Mouse (Mus musculus) intestine, postnatal 0 days (tissue): ENCODE measurements at regions not wholly inside any gene's neighbourhood (a gene's known extent, or its start where the extent isn't known, plus 50 kb on each side); places are given as distances from the start of the nearest gene placed in this dataset.
"Not testable (repeated sequence)": the region's sequence is repeated elsewhere in the genome, so short reads cannot be mapped to it uniquely, and the experiment has no call there.

ENCODE experiments used
- ATAC-seq: fragments of 200-750 bp; cut with Nextera tagmentation; 2 replicates; pipeline ENCODE4 v1.8.0; 2017; ENCODE audit warnings: mild to moderate bottlenecking, moderate TSS enrichment, moderate library complexity
- H3K27ac ChIP-seq: fragments of 300-500 bp; sonication (generic); 2 replicates; pipeline ENCODE4 v1.5.1; 2014; ENCODE audit warnings: mild to moderate bottlenecking, low read depth, low read length, moderate library complexity
- H3K27me3 ChIP-seq: fragments of 300-500 bp; sonication (generic); replicated peaks from 2 replicates; pipeline ENCODE4 v1.6.1; 2014; ENCODE audit warnings: low read length, mixed read lengths; ENCODE audit not compliant: control insufficient read depth, insufficient read depth
- H3K36me3 ChIP-seq: fragments of 300-500 bp; sonication (generic); 2 replicates; pipeline ENCODE4 v1.6.1; 2014; ENCODE audit warnings: mild to moderate bottlenecking, moderate library complexity; ENCODE audit not compliant: control insufficient read depth, insufficient read depth
- H3K4me1 ChIP-seq: fragments of 300-500 bp; sonication (generic); replicated peaks from 2 replicates; pipeline ENCODE4 v1.6.1; 2014; ENCODE audit warnings: antibody characterized with exemption, low read length, mixed read lengths; ENCODE audit not compliant: control insufficient read depth, insufficient read depth
- H3K4me2 ChIP-seq: fragments of 300-500 bp; sonication (generic); replicated peaks from 2 replicates; pipeline ENCODE4 v1.6.1; 2014; ENCODE audit warnings: low read depth, mild to moderate bottlenecking, moderate library complexity
- H3K4me3 ChIP-seq: fragments of 300-500 bp; sonication (generic); 2 replicates; pipeline ENCODE4 v1.5.1; 2014; ENCODE audit warnings: low read depth, low read length
- H3K9ac ChIP-seq: fragments of 300-500 bp; sonication (generic); 2 replicates; pipeline ENCODE4 v1.6.1; 2014; ENCODE audit warnings: mild to moderate bottlenecking, low read depth, low read length
- H3K9me3 ChIP-seq: fragments of 300-500 bp; sonication (generic); 2 replicates; pipeline ENCODE4 v1.6.1; 2016; ENCODE audit warnings: mixed run types; ENCODE audit not compliant: control insufficient read depth
- CTCF ChIP-seq: sonication (generic); IDR thresholded peaks from 2 replicates; pipeline ENCODE4 v1.5.1; 2016; ENCODE audit warnings: low read depth, mild to moderate bottlenecking, control low read depth, antibody characterized with exemption, moderate library complexity
- WGBS: fragments of 180-500 bp; shearing (Covaris S2); extraction: QIAGEN DNeasy Blood & Tissue Kit; methylation state at CpG from one replicate; pipeline ENCODE4 v1.1.7; 2014; 5-methylcytosine and 5-hydroxymethylcytosine counted together

- not testable (repeated sequence) for H3K36me3 ChIP-seq, H3K9me3 ChIP-seq, H3K4me1 ChIP-seq, H3K27ac ChIP-seq, H3K27me3 ChIP-seq, ATAC-seq, H3K9ac ChIP-seq, H3K4me3 ChIP-seq, H3K4me2 ChIP-seq
- WGBS, result 74% methylated on average over 4 of the region's 4 CpGs
Observed at GRCm38 (mm10) chr8:20436956-20437355, 73.9 kb upstream of the Gm15319 start.

DNA sequence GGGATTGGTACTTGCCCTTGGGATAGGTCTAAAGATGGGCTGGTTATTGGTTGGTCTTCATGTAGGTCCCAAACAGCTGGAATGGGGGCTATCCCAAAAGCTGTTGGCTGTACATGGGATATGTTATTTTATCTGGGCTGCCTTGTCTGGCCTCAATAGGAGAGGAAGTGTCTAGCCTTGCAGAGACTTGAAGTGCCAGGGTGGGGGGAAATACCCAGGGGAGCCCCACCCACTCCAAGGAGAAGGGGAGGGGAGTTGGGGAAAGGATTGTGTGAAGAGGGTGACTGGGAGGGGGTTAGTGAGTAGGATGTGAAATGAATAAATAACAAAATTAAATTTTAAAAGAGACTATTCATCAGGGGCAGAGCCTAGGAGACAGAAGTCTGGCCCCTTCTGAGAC is 70.2 kb upstream of the Gm15319 start:
- not testable (repeated sequence) for H3K4me2 ChIP-seq, H3K27me3 ChIP-seq, ATAC-seq, H3K9ac ChIP-seq, H3K36me3 ChIP-seq, H3K27ac ChIP-seq, H3K4me3 ChIP-seq, H3K4me1 ChIP-seq, H3K9me3 ChIP-seq

GRCm38 (mm10) chr8:20429469-20429868 is 66.5 kb upstream of the Gm15319 start:
- not testable (repeated sequence) for H3K4me3 ChIP-seq, H3K4me1 ChIP-seq, H3K9ac ChIP-seq, H3K36me3 ChIP-seq, ATAC-seq, H3K27me3 ChIP-seq, H3K9me3 ChIP-seq, H3K27ac ChIP-seq, H3K4me2 ChIP-seq
- 97% methylated on average over 2 of the region's 4 CpGs for WGBS

DNA sequence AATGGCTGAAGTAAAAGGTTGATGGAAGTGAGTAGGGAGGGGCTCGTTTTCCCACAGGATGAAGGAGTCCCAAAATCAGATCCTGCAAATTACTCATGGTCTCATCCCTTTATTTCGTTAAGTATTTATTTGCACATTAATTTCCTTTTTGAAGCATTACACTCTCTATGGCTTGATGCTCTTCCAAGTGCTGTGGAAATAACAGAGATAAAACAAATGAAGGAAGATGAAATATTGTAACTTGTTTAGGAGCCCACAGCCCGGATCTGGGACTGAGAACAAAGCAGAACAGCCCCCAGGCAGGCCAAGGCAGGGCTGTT is 61.9 kb upstream of the Gm15319 start:
- H3K4me3 ChIP-seq, result peak overlapping the region; percentile 49
- ATAC-seq, H3K27ac ChIP-seq, H3K9ac ChIP-seq, H3K36me3 ChIP-seq, H3K27me3 ChIP-seq, H3K4me1 ChIP-seq, H3K9me3 ChIP-seq: not testable (repeated sequence)
- 0 out of 2 replicates have a peak overlapping the region, but pooled peaks have one; percentile 17 for H3K4me2 ChIP-seq
- 21% methylated on average over 3 of the region's 3 CpGs for WGBS

DNA sequence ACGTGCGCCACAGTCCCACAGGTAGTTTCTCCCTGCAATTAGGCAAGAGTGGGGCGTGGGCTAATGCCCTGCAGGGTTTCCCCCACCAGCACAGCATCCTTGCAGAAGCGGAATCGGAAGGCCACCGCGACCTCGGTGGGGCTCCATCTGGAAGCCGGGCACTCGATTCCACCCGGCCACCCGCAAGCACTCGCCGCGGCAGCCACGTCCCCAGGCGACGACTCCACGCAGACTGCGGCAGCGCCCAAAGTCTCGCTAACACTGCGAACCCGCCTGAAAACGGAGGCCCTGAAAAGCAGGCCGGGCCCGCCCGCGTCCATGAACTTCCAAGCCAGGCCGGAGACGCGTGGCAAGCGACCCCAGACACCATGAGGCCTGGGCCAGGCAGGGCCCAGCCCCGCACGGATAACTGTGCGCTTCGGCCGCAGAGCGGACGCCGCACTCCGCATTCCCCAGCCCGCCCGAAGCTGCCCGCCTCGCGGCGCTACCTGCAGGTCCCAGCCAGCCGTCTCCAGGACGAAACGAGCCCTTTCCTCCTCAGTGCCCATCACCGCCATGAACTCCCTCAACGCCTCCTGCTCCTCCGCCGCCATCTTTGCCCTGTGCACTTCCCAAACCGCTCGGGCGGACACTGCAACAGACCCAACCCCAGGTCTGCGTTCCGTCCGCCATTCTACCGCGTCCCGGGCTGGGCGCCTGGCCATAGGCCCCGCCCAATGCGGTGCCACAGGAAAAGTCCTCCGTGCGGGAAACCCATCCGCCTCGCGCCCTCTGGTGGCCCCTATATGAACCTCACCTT is 61.3 kb upstream of the Gm15319 start:
- Histone ChIP-seq H3K4me3 (peak overlapping the region; percentile 49), H3K27ac (peak overlapping the region; percentile 35; the same call in 1 of the 2 replicates), H3K9ac (peak overlapping the region; percentile 46; the same call in 1 of the 2 replicates), H3K4me2 (peak overlapping the region; percentile 51; the same call in 1 of the 2 replicates)
- not testable (repeated sequence) for H3K4me1 ChIP-seq, H3K9me3 ChIP-seq, H3K36me3 ChIP-seq, H3K27me3 ChIP-seq
- ATAC-seq, result peak; percentile 97
- TF ChIP-seq CTCF, result peak; percentile 81
- 6% methylated on average over 58 of the region's 72 CpGs for WGBS

DNA sequence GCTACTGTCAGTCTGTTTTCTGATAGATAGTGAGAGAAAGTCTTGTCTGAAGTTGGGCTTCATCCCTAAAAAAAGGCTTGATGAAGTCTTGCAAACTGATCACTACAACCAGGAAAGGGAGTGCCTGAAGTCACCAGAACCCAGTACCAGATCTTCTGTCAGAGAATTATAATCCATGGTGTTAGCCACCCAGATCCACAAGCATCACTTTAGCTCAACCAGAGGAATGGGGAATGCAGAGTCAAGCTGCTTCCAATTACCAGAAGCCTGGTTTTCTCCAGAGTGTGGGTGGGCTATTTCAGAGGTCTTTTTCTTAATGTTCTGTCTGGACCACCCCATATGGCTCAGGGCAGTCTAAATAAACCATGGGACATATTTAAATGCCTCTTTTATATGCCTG is 57.8 kb upstream of the Gm15319 start:
- H3K27ac ChIP-seq, H3K27me3 ChIP-seq, H3K4me3 ChIP-seq, ATAC-seq, H3K9me3 ChIP-seq, H3K4me1 ChIP-seq, H3K9ac ChIP-seq, H3K4me2 ChIP-seq, H3K36me3 ChIP-seq: not testable (repeated sequence)
